Mouse (Mus musculus) brain, embryonic 18.5 days (tissue): ENCODE measurements around the gene Rbm20.

Experiments
- DNase-seq: peaks from one replicate; pipeline ENCODE4 v3.0.0-alpha.2; 2012; ENCODE audit warnings: low read depth, low spot score

Gene Rbm20

GRCm38 (mm10) chr19:53716469-53716868 lies 39.4 kb downstream of the Rbm20 start:
- no peak for DNase-seq

- DNase-seq, result no peak
These were observed 40.3 kb downstream of the Rbm20 start for GRCm38 (mm10) chr19:53717364-53717763.

DNA sequence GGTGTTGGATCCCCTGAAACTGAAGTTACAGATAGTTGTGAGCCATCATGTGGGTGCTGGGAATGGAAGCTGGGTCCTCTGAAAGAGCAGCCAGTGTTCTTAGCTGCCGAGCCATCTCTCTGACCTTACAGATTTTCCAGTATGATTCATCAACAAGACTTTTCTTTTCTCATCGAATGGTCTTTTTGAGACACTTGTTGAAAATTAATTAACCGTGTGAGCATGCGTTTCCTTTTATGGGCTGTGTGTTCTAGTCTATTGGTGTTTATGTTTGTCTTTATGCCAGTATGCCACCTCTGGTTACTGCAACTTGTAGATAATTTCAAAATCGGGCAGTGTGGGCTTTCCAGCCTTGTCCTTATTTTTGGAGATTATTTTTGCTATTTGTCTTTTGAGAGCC lies 45.1 kb downstream of the Rbm20 start:
- DNase-seq, result no peak

- no peak for DNase-seq
These were observed 46.9 kb downstream of the Rbm20 start for GRCm38 (mm10) chr19:53724053-53724452.

DNA sequence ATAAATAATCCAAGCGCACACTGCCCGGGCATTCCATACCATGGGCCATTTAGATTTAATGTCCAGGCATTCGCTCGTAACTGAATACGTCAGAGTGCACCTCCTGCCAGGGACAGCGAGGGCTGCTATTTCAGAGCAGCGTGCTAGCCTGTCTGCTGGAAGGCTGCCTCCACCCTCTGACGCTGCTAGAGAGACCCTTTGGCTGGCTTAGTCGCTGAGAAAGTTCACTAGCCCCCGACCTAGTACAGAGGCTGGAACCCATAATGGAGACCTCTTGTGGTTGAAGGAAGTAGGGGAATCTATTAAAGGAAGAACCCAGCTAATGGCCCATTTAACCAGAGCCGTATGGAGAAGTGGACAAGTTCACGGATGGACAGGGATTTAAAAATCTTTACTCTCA lies 49.2 kb downstream of the Rbm20 start:
- no peak for DNase-seq

GRCm38 (mm10) chr19:53726755-53727154 lies 49.6 kb downstream of the Rbm20 start:
- no peak for DNase-seq

- DNase-seq, result no peak
These were observed 50.2 kb downstream of the Rbm20 start for GRCm38 (mm10) chr19:53727277-53727676.

- DNase-seq, result no peak
These were observed 51.0 kb downstream of the Rbm20 start for GRCm38 (mm10) chr19:53727886-53728669.

- no peak for DNase-seq
These were observed 52.8 kb downstream of the Rbm20 start for GRCm38 (mm10) chr19:53729919-53730318.

- no peak for DNase-seq
These were observed 54.7 kb downstream of the Rbm20 start for GRCm38 (mm10) chr19:53731761-53732201.

GRCm38 (mm10) chr19:53734845-53735244 lies 57.7 kb downstream of the Rbm20 start:
- no peak for DNase-seq

DNA sequence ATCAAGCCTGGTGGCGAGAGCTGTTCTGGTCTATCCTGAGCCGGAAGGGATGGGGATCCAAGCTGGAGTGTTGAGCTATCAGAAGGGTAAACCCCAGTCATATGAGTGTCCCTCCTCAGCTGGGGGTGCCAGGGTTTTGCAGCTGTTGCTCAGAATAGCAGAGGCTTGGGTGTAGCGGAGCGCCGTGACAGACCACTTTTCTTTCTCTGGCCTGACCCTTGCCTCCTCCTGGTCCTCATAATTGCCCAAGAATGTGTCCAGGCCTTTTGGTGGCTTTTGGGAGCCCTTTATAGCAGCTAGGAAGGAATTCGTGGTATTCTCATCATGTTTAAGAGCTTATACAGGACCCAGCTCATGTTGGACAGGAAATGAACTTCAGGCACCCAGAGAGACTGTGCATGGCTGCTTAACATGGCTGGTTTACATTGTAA lies 61.6 kb downstream of the Rbm20 start:
- DNase-seq, result no peak

GRCm38 (mm10) chr19:53739570-53740266 lies 62.6 kb downstream of the Rbm20 start:
- DNase-seq, result no peak

DNA sequence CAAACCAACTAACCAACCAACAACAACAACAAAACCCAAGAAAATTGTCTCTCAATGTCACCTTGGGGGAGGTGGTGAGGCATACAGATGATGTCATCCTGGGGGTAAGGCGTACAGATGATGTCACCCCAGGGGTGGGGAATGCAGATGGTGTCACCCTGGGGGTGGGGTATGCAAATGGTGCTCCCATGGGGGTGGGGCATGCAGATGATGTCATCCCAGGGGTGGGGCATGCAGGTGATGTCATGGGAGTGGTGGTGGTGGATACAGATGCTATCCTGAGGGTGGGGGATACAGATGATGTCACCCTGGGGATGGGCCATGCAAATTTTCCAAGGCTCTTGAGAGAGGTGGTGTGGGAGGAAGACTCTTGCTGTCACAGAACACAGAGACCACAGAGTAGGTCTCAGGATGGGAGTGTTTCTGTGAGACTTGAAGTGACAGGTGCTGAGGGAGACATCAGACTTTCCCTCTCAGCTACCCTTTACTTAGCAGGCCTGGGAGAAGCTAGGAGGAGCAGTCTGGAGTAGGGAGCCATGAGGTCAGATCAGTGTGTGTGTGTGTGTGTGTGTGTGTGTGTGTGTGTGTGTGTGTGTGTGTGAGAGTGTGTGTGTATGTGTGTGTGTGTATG lies 63.8 kb downstream of the Rbm20 start:
- no peak for DNase-seq

- no peak for DNase-seq
These were observed 64.8 kb downstream of the Rbm20 start for GRCm38 (mm10) chr19:53741902-53742301.

DNA sequence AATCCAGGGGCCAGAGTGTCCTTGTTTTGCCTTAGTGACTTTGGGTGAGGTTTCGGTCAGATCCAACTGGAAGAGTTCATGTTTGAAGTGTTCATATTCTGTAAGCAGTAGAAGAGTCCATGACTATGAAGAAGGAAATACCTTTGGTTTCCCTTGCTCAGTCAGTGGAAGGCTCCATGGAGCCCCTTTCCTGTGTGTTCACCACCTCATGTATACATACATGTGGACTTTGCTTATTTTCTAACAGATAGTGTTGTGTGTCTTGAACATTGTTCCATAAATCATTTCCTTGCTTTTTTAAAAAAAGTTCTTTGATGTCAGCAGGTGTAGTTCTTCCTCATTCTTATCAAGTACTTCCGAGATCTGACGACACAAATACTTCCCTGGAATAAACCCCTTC lies 68.2 kb downstream of the Rbm20 start:
- no peak for DNase-seq

DNA sequence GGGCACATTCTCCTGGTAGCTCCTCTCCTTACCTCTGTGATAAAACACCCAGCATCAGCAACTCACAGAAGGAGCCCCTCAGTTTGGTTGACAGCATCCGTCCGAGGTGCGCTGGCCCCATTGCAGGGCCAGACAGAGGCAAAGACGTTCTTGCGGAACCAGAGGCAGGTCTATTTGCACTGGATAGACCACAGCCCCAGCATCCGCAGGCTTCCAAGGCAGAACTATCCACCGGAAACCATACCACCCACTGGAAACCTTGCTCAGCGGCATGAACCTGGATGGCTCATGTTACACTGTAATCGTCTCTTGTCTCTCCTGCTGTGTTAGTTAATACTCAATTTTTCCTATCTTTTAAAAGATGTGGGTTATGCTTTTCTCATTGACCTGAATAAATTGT lies 69.0 kb downstream of the Rbm20 start:
- DNase-seq, result no peak

- no peak for DNase-seq
These were observed 71.2 kb downstream of the Rbm20 start for GRCm38 (mm10) chr19:53748236-53748775.

- no peak for DNase-seq
These were observed 72.2 kb downstream of the Rbm20 start for GRCm38 (mm10) chr19:53749326-53749725.

- no peak for DNase-seq
These were observed 74.5 kb downstream of the Rbm20 start for GRCm38 (mm10) chr19:53751420-53752185.

DNA sequence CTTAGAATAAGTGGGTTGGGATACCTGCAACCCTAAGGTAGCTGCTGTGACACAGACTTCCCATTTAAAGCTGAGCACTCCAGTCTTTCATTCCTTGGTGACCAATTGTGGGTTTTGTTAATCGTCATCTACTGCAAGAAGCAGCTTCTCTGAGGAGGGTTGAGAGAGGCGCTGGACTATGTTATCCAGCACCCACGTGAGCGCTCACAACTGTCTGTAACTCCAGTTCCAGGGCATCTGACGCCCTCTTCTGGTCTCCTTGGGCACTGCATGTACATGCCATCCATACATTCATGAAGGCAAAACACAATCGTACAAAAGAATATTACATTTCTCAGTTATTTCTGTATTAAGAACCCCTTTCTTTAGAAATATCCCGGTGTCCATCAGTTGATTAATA lies 75.9 kb downstream of the Rbm20 start:
- DNase-seq, result no peak

DNA sequence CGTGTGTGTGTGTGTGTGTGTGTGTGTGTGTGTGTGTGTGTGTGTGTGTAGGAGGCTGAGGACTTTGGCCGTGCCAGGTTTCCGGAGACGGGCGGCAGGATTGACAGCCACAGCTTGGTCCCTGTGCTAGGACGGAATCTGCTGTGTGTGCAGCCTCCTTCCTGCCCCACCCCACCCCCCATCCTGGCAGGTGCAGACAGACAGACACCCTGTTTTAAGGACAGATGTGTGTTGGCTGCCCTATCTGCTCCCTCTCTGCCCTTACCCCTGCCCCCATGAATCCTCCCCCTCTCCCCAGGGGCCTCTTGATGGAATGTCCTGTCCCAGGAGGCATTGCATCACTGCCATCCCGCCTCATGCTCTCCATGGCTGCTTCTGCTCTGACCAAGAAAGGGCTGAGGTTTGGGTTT lies 77.3 kb downstream of the Rbm20 start:
- DNase-seq, result no peak
